In the genomic region with DNA sequence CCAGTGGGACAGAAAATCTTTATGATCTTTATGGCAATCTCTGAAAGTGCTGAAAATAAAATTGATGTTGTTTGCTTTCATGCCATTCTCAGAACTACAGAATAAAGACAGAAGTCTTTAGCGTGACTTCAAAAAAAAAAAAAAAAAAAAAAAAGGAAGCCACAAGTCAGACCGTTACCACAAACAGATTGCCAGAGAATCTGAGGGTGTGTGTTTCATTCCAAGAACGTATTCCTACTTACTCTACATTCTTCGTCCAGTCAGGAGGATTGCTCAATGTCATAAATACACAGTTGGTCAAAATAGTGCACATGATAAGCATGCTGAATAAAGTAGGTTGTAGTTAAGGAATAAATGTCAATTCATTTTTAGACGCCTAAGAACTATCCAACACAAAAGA, we compare ENCODE assay signal across 14 mouse cellular contexts. TPM values are rescaled to one million over a fixed set of nuclear protein-coding genes. Genes with fewer than 3 reads are reported as not detected.
"Had no signal": no experiment of that assay in that cellular context is flagged by ENCODE, and none has a peak within 500 bp of the region (broad histone marks: within the 10 kb centered on the region; RNA-seq: fewer than 3 reads in every experiment).

No protein-coding gene starts in this region.

- H3K4me1 ChIP-seq: liver, embryonic 15.5 days; neural tube, embryonic 12.5 days had no signal

- H3K9me3 ChIP-seq: liver, embryonic 15.5 days; midbrain, embryonic 13.5 days; neural tube, embryonic 12.5 days had no signal

- H3K4me2 ChIP-seq: liver, embryonic 11.5 days; liver, embryonic 15.5 days; midbrain, embryonic 13.5 days; neural tube, embryonic 12.5 days had no signal

- H3K27me3 ChIP-seq: liver, embryonic 15.5 days; midbrain, embryonic 13.5 days; neural tube, embryonic 12.5 days had no signal

- ATAC-seq: midbrain, embryonic 13.5 days had no signal

- H3K36me3 ChIP-seq: liver, embryonic 15.5 days; neural tube, embryonic 12.5 days had no signal

- H3K4me3 ChIP-seq: liver, embryonic 15.5 days; midbrain, embryonic 13.5 days; neural tube, embryonic 12.5 days had no signal

- DNase-seq: kidney, adult 9 months; kidney, postnatal 10 days; kidney, postnatal 4 days; left cerebral cortex, postnatal 4 days; lung, adult 2 months; lung, postnatal 10 days; thymus, postnatal 4 days had no signal

- H3K9ac ChIP-seq: liver, embryonic 15.5 days; midbrain, embryonic 13.5 days; neural tube, embryonic 12.5 days had no signal

- H3K27ac ChIP-seq: liver, embryonic 15.5 days; macrophage; midbrain, embryonic 13.5 days; neural tube, embryonic 12.5 days; stomach, postnatal 0 days had no signal

RNA-seq across cellular contexts. Expression of a gene that starts 38.3 kb away (rescaled TPM):
- total RNA-seq: neutrophil, adult 5-6 weeks had no signal
- polyA plus RNA-seq: macrophage had no signal
